Mouse (Mus musculus): ENCODE data around the gene Foxn3. TPM values are rescaled to one million over a fixed set of nuclear protein-coding genes. Genes with fewer than 3 reads are reported as not detected.

Gene Foxn3
- total RNA-seq, 2 experiments from 2014 or later, result 50.0 to 56.6 TPM

DNA sequence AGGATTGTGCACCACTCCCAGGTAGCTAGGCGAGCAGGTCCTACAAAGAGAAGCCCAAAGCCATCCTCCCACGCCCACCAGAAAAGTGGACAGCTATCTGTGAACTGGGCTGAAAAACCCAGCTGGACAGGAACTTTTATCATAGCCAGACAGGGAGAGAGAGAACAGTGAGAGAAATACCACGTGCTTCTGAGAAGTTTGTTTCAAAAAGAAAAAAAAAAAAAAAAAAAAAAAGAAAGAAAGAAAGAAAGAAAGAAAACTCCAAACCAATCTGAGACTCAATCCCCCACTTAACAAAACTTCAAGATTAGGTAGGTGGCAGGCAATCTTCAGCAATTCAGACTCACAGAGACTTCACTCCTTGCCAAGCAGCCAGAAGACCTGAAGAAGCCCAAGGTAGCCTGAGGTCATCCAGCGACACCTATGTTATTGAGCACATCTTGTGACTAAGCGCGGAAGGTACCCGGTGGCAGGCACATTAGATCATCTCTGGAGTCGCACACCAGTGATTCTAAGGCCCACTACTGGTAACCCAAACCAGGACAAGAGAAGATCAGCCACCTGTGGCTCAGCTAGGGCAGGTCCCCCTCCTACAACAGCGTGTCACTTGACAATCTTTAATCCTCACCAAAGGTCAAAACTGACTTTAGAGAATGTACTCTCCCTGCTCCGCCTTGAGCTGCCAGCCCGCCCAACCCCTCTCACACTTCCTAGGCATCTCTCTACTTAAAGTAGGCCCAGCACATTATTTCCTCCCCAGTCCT, 169.3 kb downstream of the Foxn3 start:
- no peak for DNase-seq (ENCODE audit: extremely low spot score in 1 of 2, low spot score in 1 of 2)

DNA sequence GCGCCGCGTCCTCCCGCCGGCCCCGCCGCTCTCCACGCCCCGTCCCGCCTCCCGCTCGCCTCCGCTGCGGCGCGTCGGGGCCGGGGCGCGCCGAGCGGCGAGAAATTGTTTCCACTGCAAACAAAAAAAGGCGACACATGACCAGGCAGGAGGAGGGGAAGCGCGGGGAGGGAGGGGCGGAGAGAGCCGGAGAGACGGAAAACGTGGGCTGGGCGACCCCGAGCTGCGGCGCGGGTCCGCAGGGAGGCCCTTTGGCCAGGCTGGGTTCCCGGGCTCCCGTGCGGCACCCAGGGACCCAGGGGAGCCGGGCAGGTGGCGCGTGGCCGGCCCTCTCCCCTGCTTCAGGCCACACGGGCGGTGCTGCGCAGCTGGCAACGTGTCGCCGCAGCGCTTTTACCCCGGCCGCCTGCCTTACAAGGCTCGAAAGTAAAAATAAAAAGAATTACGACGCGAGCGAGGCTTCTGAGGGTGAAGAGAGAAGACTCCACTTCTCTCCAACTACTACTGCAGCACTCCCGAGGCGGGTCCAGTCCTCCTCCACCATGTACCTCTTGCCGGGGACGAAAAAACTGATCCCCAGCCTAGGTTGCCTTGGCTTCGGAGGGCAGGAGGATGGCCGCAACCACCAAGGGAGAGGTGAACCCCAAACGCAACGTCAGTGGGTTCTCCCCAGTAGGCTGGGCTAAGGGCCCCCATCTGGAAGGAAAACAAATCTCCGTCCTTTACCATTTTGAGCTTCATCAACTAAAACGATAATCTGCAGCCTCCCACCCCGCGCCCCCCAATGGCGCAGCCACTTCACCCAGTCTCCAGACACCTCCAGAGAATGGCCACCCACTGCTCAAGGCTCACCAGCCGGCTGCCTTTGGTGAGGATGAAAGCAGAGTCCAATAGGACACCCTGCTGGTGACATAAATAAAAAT, 170.2 kb downstream of the Foxn3 start:
- peak; percentile 68 to 69 for DNase-seq (ENCODE audit: extremely low spot score in 1 of 2, low spot score in 1 of 2)

DNA sequence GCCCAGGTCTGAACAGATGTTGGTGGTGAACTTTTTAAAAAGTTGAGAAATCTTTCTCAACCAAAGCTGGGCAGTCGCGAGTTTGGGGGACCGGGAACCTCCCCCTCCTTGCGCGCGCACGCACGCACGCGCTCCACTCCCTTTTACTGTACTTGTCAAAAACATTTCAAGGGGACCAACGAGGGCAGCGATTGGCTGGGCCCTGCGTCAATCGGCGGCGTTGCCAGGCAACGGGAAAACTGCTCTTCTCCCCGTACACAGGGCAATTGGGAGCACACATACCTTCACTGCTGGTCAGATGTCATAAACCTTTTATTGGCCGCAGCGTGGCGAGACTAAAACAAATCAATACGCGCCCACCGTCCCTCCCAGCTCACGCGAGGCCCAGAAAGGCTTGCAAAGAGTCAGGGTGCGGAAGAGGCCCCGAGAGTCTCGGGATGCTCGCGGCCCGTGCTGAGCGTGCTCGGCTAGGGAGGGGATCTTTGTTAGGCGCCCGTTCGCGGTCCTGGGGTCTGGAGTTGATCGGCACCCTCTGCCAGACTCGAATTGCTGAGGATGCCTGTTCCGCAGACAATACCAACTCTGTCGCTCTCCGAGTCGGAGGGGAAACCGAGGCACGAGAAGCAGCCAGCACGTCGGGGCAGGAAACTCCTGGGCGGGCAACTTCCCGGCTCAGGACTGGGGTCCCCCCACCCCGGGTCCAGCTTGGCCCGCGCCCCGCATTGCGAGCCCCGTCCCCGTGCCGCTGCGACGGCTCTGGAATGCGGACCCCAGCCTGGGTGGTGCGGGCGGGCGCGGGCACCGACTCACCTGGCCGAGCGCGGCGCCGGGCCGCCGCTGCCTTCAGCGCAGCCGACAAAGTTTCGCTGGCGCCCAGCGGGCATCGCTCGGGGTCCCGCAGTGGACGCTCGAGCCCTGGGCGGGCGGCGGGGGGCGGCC, 171.2 kb downstream of the Foxn3 start:
- peak; percentile 98 to 100 for DNase-seq (ENCODE audit: extremely low spot score in 1 of 2, low spot score in 1 of 2)

DNA sequence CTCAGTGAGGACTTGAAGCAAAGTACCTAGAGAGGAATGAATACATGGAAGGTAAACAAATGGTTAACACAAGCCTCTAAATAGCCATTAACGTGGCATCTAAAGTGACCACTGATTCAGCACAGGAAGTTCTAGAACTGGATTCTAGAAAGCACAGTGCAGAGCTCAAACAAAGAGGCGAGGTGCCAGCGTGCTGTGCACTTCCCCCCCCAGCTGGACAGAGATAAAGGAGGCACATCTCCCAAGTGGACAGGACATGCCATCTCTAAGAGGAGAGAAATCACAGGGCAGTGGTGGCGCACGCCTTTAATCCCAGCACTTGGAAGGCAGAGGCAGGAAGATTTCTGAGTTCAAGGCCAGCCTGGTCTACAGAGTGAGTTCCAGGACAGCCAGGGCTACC, 173.0 kb downstream of the Foxn3 start:
- no peak for DNase-seq (ENCODE audit: extremely low spot score in 1 of 2, low spot score in 1 of 2)

DNA sequence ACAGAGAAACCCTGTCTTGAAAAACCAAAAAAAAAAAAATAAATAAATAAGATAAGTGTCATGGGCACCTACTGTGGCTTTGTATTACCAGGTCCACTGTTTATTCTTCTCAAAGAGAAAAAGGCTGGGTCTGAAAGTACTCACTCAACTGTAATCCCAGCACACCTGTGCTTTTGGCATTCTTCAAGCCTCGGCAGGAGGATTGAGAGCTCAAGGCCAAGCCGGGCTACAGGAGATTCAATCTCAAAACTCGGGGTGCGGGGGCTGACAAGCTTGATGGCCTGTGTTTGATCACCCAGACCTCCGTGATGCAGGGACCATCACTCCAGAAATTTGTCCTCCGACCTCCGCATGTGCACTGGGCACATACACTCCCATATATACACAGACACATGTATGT, 174.1 kb downstream of the Foxn3 start:
- DNase-seq (ENCODE audit: extremely low spot score in 1 of 2, low spot score in 1 of 2), result no peak

DNA sequence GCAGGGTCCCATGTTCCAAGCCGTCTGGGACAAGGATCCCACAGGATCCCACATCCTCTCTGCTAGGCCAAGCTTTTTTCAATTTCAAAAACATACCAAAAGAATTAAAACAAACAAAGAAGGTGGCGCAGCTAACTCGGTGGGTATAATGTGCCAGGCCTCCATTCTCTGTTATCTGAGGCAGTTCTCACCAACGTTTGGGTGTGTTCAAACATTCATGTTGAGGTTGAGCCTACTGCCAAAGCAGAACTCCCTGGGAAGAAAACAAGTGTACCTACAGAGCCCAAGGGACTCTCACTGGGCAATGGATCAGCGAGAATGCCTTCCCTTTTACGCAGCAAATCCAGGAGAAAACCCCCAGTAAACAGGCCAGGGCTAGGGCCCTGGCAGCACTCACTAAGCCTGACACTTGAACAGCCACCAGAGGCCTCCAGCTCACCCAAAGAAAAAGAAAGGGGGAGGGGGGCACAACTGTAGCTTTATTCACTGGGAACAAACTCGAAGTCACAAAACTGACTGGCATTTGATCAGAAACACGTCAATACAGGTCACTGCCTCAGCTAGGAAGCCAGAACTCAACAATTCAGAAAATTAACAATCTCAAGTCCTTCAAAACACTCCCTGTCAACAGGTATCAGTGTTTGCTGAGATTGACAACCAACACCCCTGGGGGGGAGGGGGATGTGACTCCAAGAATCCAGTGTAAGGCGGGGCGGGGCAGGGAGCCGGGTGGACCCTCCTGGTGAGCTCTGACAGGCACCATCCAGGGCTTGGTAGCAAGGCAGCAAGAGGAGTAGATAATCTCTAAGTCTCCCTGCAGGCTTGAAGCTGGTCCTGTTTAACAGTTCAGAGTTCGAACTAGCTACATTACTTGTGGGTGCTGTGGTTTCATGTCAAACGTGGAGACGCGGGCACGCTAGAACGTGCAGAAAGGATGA, 177.2 kb downstream of the Foxn3 start:
- no peak for DNase-seq (ENCODE audit: extremely low spot score in 1 of 2, low spot score in 1 of 2)

DNA sequence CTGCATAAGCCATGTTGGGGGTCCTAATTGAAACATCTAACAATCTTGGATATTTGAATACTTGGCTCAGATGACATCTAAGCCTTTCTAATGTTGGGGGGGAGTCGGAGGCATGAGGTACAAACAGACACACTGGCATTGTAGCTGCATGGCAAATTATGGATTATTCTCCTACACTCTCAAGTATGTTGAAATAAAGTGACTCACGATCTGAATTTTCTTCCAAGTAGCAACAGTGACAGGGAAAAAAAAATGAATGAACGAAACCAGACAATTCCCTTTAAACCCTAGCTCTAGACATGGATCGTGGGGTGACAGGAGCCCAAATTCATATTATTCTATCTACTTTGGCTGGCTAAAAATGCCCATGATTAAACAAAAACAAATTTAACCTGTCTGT, 178.3 kb downstream of the Foxn3 start:
- DNase-seq (ENCODE audit: extremely low spot score in 1 of 2, low spot score in 1 of 2), result no peak

DNA sequence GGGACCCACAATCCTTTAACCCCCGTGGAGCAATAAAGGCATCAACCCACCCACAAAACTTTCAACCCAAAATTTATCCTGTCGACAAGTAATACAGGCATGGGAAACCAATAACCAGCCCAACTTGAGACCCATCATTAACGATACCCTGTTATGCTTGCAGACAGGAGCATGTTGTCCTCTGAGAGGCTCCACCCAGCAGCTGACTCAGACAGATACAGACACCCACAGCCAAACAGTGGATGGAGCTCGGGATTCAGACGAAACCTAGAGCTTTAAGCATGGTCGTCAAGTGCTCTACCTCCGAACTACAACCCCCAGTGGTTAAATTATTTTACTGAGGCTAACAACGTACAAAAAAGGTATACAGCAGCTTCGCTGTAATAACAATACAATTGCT, 182.1 kb downstream of the Foxn3 start:
- no peak for DNase-seq (ENCODE audit: extremely low spot score in 1 of 2, low spot score in 1 of 2)

DNA sequence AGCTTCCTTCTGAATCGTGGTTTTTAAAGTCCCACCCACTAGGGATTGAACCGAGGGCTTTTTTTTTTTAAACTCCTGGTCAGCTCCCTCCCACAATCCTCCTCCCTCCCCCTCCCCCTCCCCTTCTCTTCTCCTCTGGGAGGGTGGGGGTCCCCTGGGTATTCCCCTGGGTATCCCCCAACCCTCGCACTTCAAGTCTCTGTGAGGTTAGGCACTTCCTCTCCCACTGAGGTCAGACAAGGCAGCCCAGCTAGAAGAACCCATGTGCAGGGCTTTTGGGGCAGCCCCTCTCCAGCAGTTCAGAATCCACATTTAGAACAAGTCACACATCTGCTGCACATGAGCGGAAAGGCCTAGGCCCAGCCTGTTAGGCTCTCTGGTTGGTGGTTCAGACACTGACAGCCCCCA, 182.5 kb downstream of the Foxn3 start:
- DNase-seq (ENCODE audit: extremely low spot score in 1 of 2, low spot score in 1 of 2), result no peak

DNA sequence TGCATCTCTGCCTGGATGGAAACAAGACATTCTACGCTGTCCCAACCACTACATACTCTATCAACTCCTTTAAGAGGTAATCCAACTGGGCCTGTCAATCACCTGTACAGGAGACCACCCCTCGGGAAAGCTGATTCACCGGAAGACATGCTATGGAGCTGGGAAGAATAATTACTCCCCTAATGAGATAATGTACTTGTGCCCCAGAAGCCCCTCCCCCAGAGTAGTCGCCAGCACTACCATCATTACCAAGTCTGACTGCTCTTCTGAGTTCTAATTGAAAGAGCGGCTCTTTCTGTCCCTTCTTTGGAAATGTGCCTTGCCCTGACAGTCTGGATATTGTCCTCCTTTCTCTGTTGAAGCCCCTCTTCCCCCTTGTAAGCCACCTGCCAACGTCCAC, 183.3 kb downstream of the Foxn3 start:
- no peak for DNase-seq (ENCODE audit: extremely low spot score in 1 of 2, low spot score in 1 of 2)

DNA sequence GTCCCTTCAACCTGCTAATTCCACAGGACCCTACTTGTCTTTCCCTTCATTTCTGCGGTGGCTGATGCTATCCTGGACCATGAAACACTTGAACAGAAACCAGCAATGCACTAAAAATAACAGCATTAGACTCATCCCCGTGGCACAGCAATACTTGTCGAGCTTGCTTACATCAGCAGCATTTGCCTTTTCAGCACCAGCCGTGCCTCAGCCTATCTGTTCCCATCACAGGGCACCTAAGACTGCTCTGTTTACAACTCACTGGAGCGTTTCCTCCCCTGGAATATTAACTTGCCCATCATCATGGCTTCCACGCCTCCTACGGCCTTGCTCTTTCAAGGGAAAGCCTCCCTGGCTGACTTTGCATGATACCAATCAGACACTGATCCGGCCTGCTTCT, 185.1 kb downstream of the Foxn3 start:
- DNase-seq (ENCODE audit: extremely low spot score in 1 of 2, low spot score in 1 of 2), result no peak

DNA sequence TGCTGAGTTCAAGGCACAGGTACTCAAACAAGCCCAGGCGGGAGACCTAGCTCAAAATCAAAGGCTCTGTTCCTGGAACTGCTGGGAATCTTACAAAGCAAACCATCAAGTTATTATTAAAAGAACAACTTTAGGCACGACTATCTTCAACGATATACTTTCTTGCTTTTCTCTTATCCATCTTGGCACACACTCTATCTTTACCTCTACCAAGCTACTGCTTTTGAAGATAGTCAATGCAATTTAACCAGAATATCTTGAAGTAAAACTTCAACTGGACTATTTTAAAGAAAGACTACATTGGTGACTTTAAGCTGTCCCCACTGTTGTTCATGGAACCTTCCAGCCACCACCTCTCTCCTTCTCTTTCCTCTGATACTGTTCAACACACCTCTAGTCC, 185.7 kb downstream of the Foxn3 start:
- DNase-seq (ENCODE audit: extremely low spot score in 1 of 2, low spot score in 1 of 2), result no peak

DNA sequence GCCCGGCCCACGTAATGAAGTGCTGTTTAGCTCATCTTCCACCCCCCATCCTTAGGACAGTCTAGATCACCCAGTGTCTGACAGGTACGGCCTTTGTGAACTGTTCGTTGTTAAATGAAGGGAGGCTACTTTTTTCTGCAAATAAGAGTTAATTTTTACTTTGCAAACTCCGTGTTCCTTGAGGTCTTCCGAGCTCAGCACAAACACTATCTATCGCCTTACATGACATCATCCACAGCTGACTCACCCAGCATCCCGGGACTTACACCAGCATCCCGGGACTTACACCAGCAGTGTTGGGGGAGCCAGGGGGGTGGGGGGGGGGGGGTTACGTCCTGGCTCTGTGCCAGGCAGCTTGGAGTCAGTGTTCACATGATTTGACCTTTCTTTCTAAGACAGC, 186.3 kb downstream of the Foxn3 start:
- DNase-seq (ENCODE audit: extremely low spot score in 1 of 2, low spot score in 1 of 2), result no peak

DNA sequence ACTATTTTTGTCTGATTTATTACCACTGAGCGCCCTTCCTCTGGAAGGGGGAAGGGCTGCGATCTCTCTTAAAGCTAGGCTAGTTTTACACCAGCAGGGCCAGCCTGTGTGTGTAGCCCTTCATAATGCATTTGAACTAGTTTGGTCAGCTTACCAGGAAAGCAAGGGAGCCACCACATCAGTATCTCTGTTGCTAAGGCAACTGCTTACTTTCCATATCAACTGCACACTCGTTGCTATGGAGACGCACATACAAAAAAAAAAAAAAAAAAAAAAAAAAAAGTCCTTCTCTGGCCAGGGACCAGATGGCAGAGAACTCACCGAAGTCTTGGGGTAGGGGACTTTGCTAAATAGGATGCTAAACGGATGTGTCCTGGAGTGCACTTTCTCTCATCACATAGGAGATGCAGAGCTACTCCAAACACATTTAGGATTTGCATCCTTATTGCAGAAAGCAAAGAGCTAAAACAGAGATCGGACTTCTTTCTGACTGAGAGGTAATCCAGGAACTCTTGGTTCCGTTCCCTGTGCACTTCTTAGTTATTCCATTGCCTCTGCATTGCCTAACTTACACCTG, 187.4 kb downstream of the Foxn3 start:
- no peak for DNase-seq (ENCODE audit: extremely low spot score in 1 of 2, low spot score in 1 of 2)

DNA sequence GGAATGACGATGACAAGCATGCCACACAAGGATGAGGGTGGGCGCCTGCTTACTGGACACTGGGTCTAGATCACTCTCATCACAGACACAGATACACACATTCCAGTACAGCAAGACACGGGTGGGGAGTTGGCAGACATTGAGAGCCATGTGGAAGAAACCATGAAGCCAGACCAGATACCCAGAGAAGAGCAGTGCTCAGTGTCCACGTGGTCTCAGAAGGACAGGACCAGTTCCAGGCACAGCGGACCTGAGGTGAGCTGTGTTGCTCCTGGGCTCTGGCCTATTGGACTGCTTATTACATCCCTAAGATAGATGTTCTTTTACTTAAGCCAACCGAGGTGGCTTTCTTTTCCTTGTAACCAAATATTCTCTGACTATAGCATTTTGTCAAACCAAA, 188.0 kb downstream of the Foxn3 start:
- DNase-seq (ENCODE audit: extremely low spot score in 1 of 2, low spot score in 1 of 2), result no peak

DNA sequence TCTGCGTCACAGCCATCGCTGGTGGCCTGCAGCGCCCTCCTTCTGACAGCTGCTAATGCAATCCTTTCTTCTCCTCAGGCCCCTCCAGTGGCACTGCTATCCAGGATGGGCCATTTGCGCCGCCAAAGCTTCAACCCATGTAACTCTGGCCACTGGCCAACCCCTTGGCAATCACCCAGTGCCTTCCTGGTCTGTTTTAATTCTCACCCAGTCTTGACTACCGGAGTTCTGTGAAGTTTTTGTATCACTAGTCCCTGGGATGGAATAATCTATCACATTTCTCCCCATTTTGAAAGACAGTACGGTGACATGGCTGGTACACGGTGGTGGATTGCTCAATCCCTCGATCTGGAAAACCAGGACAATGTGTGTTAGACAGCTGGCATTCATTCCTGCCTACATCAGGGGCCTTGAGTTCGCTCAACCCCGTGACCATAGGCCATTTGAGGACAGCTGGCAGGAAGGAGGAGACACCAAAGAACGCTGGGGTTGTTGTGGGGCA, 189.2 kb downstream of the Foxn3 start:
- DNase-seq (ENCODE audit: extremely low spot score in 1 of 2, low spot score in 1 of 2), result peak in 1 of 2 experiments; percentile 58

DNA sequence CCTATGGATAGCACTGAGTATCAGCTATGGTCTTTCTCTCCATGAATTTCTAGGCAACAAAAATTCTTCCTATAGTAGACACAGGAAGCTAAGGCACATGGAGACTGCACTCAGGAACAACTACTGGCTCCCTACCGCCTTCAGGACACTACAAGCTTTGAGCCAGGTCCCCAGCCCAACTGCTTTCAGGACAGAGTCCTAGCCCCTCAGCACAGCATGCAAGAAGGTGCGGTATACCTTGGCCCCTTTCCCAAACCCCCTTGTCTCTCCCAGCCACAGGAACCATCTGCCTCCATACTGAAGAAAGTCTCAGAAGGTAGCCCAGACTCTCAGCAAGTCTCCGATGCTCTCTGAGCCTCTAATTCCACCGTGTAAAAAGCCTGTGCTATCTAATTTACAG, 189.8 kb downstream of the Foxn3 start:
- no peak for DNase-seq (ENCODE audit: extremely low spot score in 1 of 2, low spot score in 1 of 2)

DNA sequence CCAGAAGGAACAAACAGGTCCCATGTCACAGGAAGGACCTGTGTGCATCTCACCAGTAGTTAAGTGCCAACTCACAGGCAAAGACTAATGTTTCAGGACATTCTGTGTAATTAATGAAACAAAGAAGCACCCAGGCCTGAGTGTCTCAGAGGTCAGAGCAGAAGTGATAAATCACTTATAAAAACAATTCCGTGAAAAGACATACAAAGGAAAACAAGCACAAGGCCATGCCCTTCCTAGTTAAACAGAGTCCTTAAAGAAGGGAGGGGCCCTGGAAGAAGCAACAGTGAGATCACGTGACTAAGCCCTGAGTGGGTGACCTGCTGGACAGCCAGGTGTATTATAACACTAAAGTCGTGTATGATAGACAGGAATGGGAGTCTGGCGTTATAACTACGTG, 191.9 kb downstream of the Foxn3 start:
- DNase-seq (ENCODE audit: extremely low spot score in 1 of 2, low spot score in 1 of 2), result no peak

DNA sequence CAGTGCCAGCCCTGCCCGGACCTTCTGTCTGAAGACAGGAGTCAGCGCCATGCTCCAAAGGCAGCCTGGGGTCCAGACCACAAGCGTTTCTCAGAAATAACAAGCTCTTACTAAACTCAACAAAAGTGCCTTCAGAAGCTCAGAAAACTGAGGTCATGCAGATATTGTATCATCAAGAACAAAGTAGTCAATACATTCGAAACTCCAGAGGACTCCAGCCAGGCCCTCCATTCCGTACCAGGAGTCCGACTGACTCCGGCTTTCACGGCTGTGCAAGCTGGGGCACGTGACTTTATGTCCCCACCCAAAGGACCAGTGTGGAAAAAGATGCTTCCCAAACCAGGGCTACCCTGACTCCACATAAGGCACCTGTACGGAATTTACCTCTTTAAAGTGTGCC, 195.1 kb downstream of the Foxn3 start:
- DNase-seq (ENCODE audit: extremely low spot score in 1 of 2, low spot score in 1 of 2), result no peak
